Mouse (Mus musculus): ENCODE results near the gene Palld. TPM values are rescaled to one million over a fixed set of nuclear protein-coding genes. Genes with fewer than 3 reads are reported as not detected.

Palld gene
- polyA plus RNA-seq, 1 experiment from 2014 or later, result 123 TPM

GRCm38 (mm10) chr8:61617049-61617448, 285.4 kb downstream of the Palld start:
- Histone ChIP-seq H3K9me3 (no peaks in the 10 kb centered on the region), H3K4me3 (no peak overlapping the region), H3K36me3 (no peaks in the 10 kb centered on the region), H3K4me1 (peaks cover 3% of the 10 kb centered on the region), H3K4me2 (no peak overlapping the region), H3K9ac (no peak overlapping the region), H3K27me3 (no peaks in the 10 kb centered on the region), H3K27ac (no peak overlapping the region)
- ATAC-seq (ENCODE audit: insufficient number of reproducible peaks, low FRiP score, low TSS enrichment, low read depth), result no peak
- 69% methylated on average over 3 of the region's 3 CpGs for WGBS

GRCm38 (mm10) chr8:61615711-61616697, 286.5 kb downstream of the Palld start:
- H3K27ac ChIP-seq, result no peak overlapping the region
- H3K4me2 ChIP-seq, result no peak overlapping the region
- no peak for ATAC-seq (ENCODE audit: insufficient number of reproducible peaks, low FRiP score, low TSS enrichment, low read depth)
- no peaks in the 10 kb centered on the region for H3K27me3 ChIP-seq
- peaks cover 3% of the 10 kb centered on the region for H3K4me1 ChIP-seq
- H3K36me3 ChIP-seq, result no peaks in the 10 kb centered on the region
- no peaks in the 10 kb centered on the region for H3K9me3 ChIP-seq
- no peak overlapping the region for H3K4me3 ChIP-seq
- 60% methylated on average over 9 of the region's 9 CpGs for WGBS
- no peak overlapping the region for H3K9ac ChIP-seq

- H3K36me3 ChIP-seq, result no peaks in the 10 kb centered on the region
- 88% methylated on average over 6 of the region's 6 CpGs for WGBS
- H3K27ac ChIP-seq, result no peak overlapping the region
- H3K9me3 ChIP-seq, result no peaks in the 10 kb centered on the region
- no peak overlapping the region for H3K9ac ChIP-seq
- peaks cover 17% of the 10 kb centered on the region; the same call in 1 of the 2 replicates for H3K4me1 ChIP-seq
- H3K4me2 ChIP-seq, result no peak overlapping the region
- H3K4me3 ChIP-seq, result no peak overlapping the region
- no peaks in the 10 kb centered on the region for H3K27me3 ChIP-seq
- ATAC-seq (ENCODE audit: insufficient number of reproducible peaks, low FRiP score, low TSS enrichment, low read depth), result no peak
Observed at GRCm38 (mm10) chr8:61611741-61612140, 290.7 kb downstream of the Palld start.

GRCm38 (mm10) chr8:61611077-61611476, 291.4 kb downstream of the Palld start:
- no peak overlapping the region for H3K27ac ChIP-seq
- WGBS, result 76% methylated on average over 7 of the region's 7 CpGs
- H3K4me1 ChIP-seq, result peaks cover 17% of the 10 kb centered on the region; the same call in 1 of the 2 replicates

GRCm38 (mm10) chr8:61610546-61610945, 291.9 kb downstream of the Palld start:
- no peak for ATAC-seq (ENCODE audit: insufficient number of reproducible peaks, low FRiP score, low TSS enrichment, low read depth)
- Histone ChIP-seq H3K4me2 (no peak overlapping the region), H3K4me3 (no peak overlapping the region), H3K9ac (no peak overlapping the region), H3K4me1 (peaks cover 17% of the 10 kb centered on the region; the same call in 1 of the 2 replicates), H3K9me3 (no peaks in the 10 kb centered on the region), H3K36me3 (no peaks in the 10 kb centered on the region), H3K27me3 (no peaks in the 10 kb centered on the region), H3K27ac (no peak overlapping the region; the same call in 1 of the 2 replicates)
- 54% methylated on average over 5 of the region's 5 CpGs for WGBS

More at GRCm38 (mm10) chr8:61611077-61611476, 291.4 kb downstream of the Palld start:
- Histone ChIP-seq H3K9ac (no peak overlapping the region), H3K27me3 (no peaks in the 10 kb centered on the region), H3K36me3 (no peaks in the 10 kb centered on the region), H3K9me3 (no peaks in the 10 kb centered on the region), H3K4me2 (no peak overlapping the region), H3K4me3 (no peak overlapping the region)
- no peak for ATAC-seq (ENCODE audit: insufficient number of reproducible peaks, low FRiP score, low TSS enrichment, low read depth)

GRCm38 (mm10) chr8:61607463-61607813, 295.1 kb downstream of the Palld start:
- no peak; the same call in 1 of the 2 replicates for ATAC-seq (ENCODE audit: insufficient number of reproducible peaks, low FRiP score, low TSS enrichment, low read depth)
- no peaks in the 10 kb centered on the region for H3K27me3 ChIP-seq

GRCm38 (mm10) chr8:61606795-61607462, 295.6 kb downstream of the Palld start:
- ATAC-seq (ENCODE audit: insufficient number of reproducible peaks, low FRiP score, low TSS enrichment, low read depth), result peak; percentile 76
- H3K27me3 ChIP-seq, result no peaks in the 10 kb centered on the region
- peak overlapping the region; percentile 92 for H3K27ac ChIP-seq
- peak overlapping the region; percentile 33 for H3K4me2 ChIP-seq
- H3K4me1 ChIP-seq, result peaks cover 17% of the 10 kb centered on the region; the same call in 1 of the 2 replicates
- 4% methylated on average over 8 of the region's 8 CpGs for WGBS
- no peak overlapping the region for H3K9ac ChIP-seq
- H3K36me3 ChIP-seq, result no peaks in the 10 kb centered on the region
- no peaks in the 10 kb centered on the region for H3K9me3 ChIP-seq
- no peak overlapping the region for H3K4me3 ChIP-seq

More at GRCm38 (mm10) chr8:61607463-61607813, 295.1 kb downstream of the Palld start:
- Histone ChIP-seq H3K4me2 (peak overlapping the region; percentile 33; the same call in 1 of the 2 replicates), H3K27ac (peak overlapping the region; percentile 92), H3K4me1 (peaks cover 17% of the 10 kb centered on the region; the same call in 1 of the 2 replicates), H3K4me3 (no peak overlapping the region), H3K36me3 (no peaks in the 10 kb centered on the region), H3K9me3 (no peaks in the 10 kb centered on the region), H3K9ac (no peak overlapping the region)
- 9% methylated on average over 6 of the region's 6 CpGs for WGBS

- H3K4me1 ChIP-seq, result peaks cover 14% of the 10 kb centered on the region; the same call in 1 of the 2 replicates
- H3K4me3 ChIP-seq, result no peak overlapping the region
- no peak for ATAC-seq (ENCODE audit: insufficient number of reproducible peaks, low FRiP score, low TSS enrichment, low read depth)
- H3K4me2 ChIP-seq, result no peak overlapping the region
- H3K9ac ChIP-seq, result no peak overlapping the region
- no peaks in the 10 kb centered on the region for H3K36me3 ChIP-seq
- H3K27ac ChIP-seq, result no peak overlapping the region
- WGBS, result 83% methylated on average over 2 of the region's 2 CpGs
- no peaks in the 10 kb centered on the region for H3K27me3 ChIP-seq
- no peaks in the 10 kb centered on the region for H3K9me3 ChIP-seq
Observed at GRCm38 (mm10) chr8:61604871-61605270, 297.6 kb downstream of the Palld start.

- WGBS, result 54% methylated on average over 3 of the region's 3 CpGs
- Histone ChIP-seq H3K4me3 (no peak overlapping the region), H3K9ac (no peak overlapping the region), H3K27me3 (no peaks in the 10 kb centered on the region), H3K27ac (no peak overlapping the region), H3K4me2 (no peak overlapping the region), H3K9me3 (no peaks in the 10 kb centered on the region), H3K4me1 (peaks cover 8% of the 10 kb centered on the region), H3K36me3 (no peaks in the 10 kb centered on the region)
- no peak for ATAC-seq (ENCODE audit: insufficient number of reproducible peaks, low FRiP score, low TSS enrichment, low read depth)
Observed at GRCm38 (mm10) chr8:61596889-61597288, 305.6 kb downstream of the Palld start.

- Histone ChIP-seq H3K9me3 (no peaks in the 10 kb centered on the region), H3K4me2 (peak overlapping the region; percentile 48), H3K9ac (no peak overlapping the region), H3K36me3 (0 out of 2 replicates have a peak, but pooled peaks cover 3% of the 10 kb centered on the region), H3K4me1 (peaks cover 26% of the 10 kb centered on the region), H3K27me3 (no peaks in the 10 kb centered on the region), H3K4me3 (peak overlapping the region; percentile 49), H3K27ac (peak overlapping the region; percentile 93)
- WGBS, result 6% methylated on average over 8 of the region's 8 CpGs
- ATAC-seq (ENCODE audit: insufficient number of reproducible peaks, low FRiP score, low TSS enrichment, low read depth), result peak; percentile 30; the same call in 1 of the 2 replicates
Observed at GRCm38 (mm10) chr8:61591446-61591845, 311.0 kb downstream of the Palld start.

- peak overlapping the region; percentile 49 for H3K4me3 ChIP-seq
- H3K27me3 ChIP-seq, result no peaks in the 10 kb centered on the region
- peak overlapping the region; percentile 48 for H3K4me2 ChIP-seq
- 0 out of 2 replicates have a peak, but pooled peaks cover 3% of the 10 kb centered on the region for H3K36me3 ChIP-seq
- peak overlapping the region; percentile 46 for H3K9ac ChIP-seq
- no peaks in the 10 kb centered on the region for H3K9me3 ChIP-seq
- H3K4me1 ChIP-seq, result peaks cover 29% of the 10 kb centered on the region
- H3K27ac ChIP-seq, result peak overlapping the region; percentile 93
- peak; percentile 91 for ATAC-seq (ENCODE audit: insufficient number of reproducible peaks, low FRiP score, low TSS enrichment, low read depth)
- WGBS, result under 1% methylated on average over 35 of the region's 35 CpGs
Observed at GRCm38 (mm10) chr8:61590551-61591431, 311.7 kb downstream of the Palld start.

Data from limb, embryonic 15.5 days (tissue).